Comparison of ENCODE assay signal across 11 mouse cellular contexts in genomic region chr7:92457791-92458190, GRCm38 (mm10).
DNase-seq lines count a peak whose midpoint lies in the region; ATAC-seq and TF ChIP-seq lines count a peak whose summit lies in the region.
"Had no signal": no experiment of that assay in that cellular context is flagged by ENCODE, and none has a peak within 500 bp of the region (broad histone marks: within the 10 kb centered on the region; RNA-seq: fewer than 3 reads in every experiment).

No protein-coding gene starts in this region.

- no peak overlapping the region for H3K9ac ChIP-seq in lung, embryonic 14.5 days
- no peak overlapping the region for H3K9ac ChIP-seq in lung, postnatal 0 days (replicated peaks; ENCODE audit: low read depth)
- no peak overlapping the region for H3K9ac ChIP-seq in embryonic facial prominence, embryonic 13.5 days
- no peak overlapping the region for H3K9ac ChIP-seq in heart, embryonic 16.5 days (ENCODE audit: low read length)
- no peak overlapping the region for H3K9ac ChIP-seq in stomach, embryonic 15.5 days
- H3K9ac ChIP-seq: liver, embryonic 15.5 days had no signal

- H3K27ac ChIP-seq in lung, embryonic 14.5 days (ENCODE audit: low read depth) = no peak overlapping the region
- H3K27ac ChIP-seq in lung, postnatal 0 days (ENCODE audit: low read length) = no peak overlapping the region
- peak overlapping the region; percentile 16; the same call in 1 of the 2 replicates for H3K27ac ChIP-seq in embryonic facial prominence, embryonic 13.5 days
- peak overlapping the region; percentile 20; the same call in 1 of the 2 replicates for H3K27ac ChIP-seq in heart, embryonic 16.5 days (ENCODE audit: low read length)
- no peak overlapping the region for H3K27ac ChIP-seq in stomach, embryonic 15.5 days
- no peak overlapping the region for H3K27ac ChIP-seq in midbrain, embryonic 10.5 days (replicated peaks)
- H3K27ac ChIP-seq: liver, embryonic 15.5 days had no signal

- H3K9me3 ChIP-seq in lung, embryonic 14.5 days (ENCODE audit: low read depth, low read length) = no peaks in the 10 kb centered on the region
- no peaks in the 10 kb centered on the region for H3K9me3 ChIP-seq in lung, postnatal 0 days (ENCODE audit: low read length)
- H3K9me3 ChIP-seq in embryonic facial prominence, embryonic 13.5 days = no peaks in the 10 kb centered on the region
- H3K9me3 ChIP-seq in heart, embryonic 16.5 days (replicated peaks; ENCODE audit: control insufficient read depth, low read length) = no peaks in the 10 kb centered on the region
- H3K9me3 ChIP-seq in stomach, embryonic 15.5 days = no peaks in the 10 kb centered on the region
- no peaks in the 10 kb centered on the region for H3K9me3 ChIP-seq in midbrain, embryonic 10.5 days (replicated peaks)
- H3K9me3 ChIP-seq: liver, embryonic 15.5 days had no signal

- TF ChIP-seq EP300 in lung, postnatal 0 days (IDR thresholded peaks at IDR 0.05) = no peak

- H3K4me1 ChIP-seq in lung, embryonic 14.5 days (ENCODE audit: insufficient read depth) = no peaks in the 10 kb centered on the region
- H3K4me1 ChIP-seq in lung, postnatal 0 days (ENCODE audit: insufficient read depth, low read depth, low read length) = no peaks in the 10 kb centered on the region
- peaks cover 18% of the 10 kb centered on the region for H3K4me1 ChIP-seq in embryonic facial prominence, embryonic 13.5 days
- H3K4me1 ChIP-seq in heart, embryonic 16.5 days (ENCODE audit: control insufficient read depth, insufficient read depth, low read length) = peaks cover 19% of the 10 kb centered on the region
- no peaks in the 10 kb centered on the region for H3K4me1 ChIP-seq in stomach, embryonic 15.5 days
- no peaks in the 10 kb centered on the region for H3K4me1 ChIP-seq in midbrain, embryonic 10.5 days
- H3K4me1 ChIP-seq: liver, embryonic 15.5 days had no signal

- TF ChIP-seq CTCF in lung, embryonic 14.5 days (IDR thresholded peaks at IDR 0.05; ENCODE audit: low read depth) = no peak
- TF ChIP-seq CTCF in lung, postnatal 0 days (IDR thresholded peaks at IDR 0.05) = no peak

- H3K4me2 ChIP-seq in lung, embryonic 14.5 days = no peak overlapping the region
- H3K4me2 ChIP-seq in lung, postnatal 0 days (replicated peaks; ENCODE audit: low read depth, low read length) = no peak overlapping the region
- no peak overlapping the region for H3K4me2 ChIP-seq in embryonic facial prominence, embryonic 13.5 days
- peak overlapping the region; percentile 21; the same call in 1 of the 2 replicates for H3K4me2 ChIP-seq in heart, embryonic 16.5 days (ENCODE audit: low read depth, low read length)
- H3K4me2 ChIP-seq in stomach, embryonic 15.5 days = no peak overlapping the region
- H3K4me2 ChIP-seq: liver, embryonic 15.5 days had no signal

- no peaks in the 10 kb centered on the region for H3K36me3 ChIP-seq in lung, embryonic 14.5 days (ENCODE audit: insufficient read depth)
- no peaks in the 10 kb centered on the region for H3K36me3 ChIP-seq in lung, postnatal 0 days (ENCODE audit: insufficient read depth, low read length)
- no peaks in the 10 kb centered on the region for H3K36me3 ChIP-seq in embryonic facial prominence, embryonic 13.5 days
- H3K36me3 ChIP-seq in heart, embryonic 16.5 days (ENCODE audit: control insufficient read depth, insufficient read depth) = no peaks in the 10 kb centered on the region
- H3K36me3 ChIP-seq in stomach, embryonic 15.5 days = no peaks in the 10 kb centered on the region
- no peaks in the 10 kb centered on the region for H3K36me3 ChIP-seq in midbrain, embryonic 10.5 days
- H3K36me3 ChIP-seq: liver, embryonic 15.5 days had no signal

- 12% methylated on average over 4 of the region's 4 CpGs for WGBS in lung, embryonic 14.5 days
- WGBS in lung, postnatal 0 days = 18% methylated on average over 4 of the region's 4 CpGs
- WGBS in embryonic facial prominence, embryonic 13.5 days = 29% methylated on average over 4 of the region's 4 CpGs
- 13% methylated on average over 4 of the region's 4 CpGs for WGBS in heart, embryonic 16.5 days
- WGBS in stomach, embryonic 15.5 days = 20% methylated on average over 4 of the region's 4 CpGs
- 48% methylated on average over 4 of the region's 4 CpGs for WGBS in midbrain, embryonic 10.5 days

- peak; percentile 9 for DNase-seq in lung, embryonic 14.5 days
- DNase-seq in lung, postnatal 0 days (ENCODE audit: low spot score) = no peak
- no peak for DNase-seq in thymus, postnatal 25 days
- DNase-seq in midbrain, embryonic 10.5 days (ENCODE audit: low spot score) = no peak
- no peak for DNase-seq in c-Kit-positive CD71-positive TER-119-positive erythroid progenitor cells, embryonic 14.5 days (ENCODE audit: low spot score)
- DNase-seq: kidney, adult 9 months had no signal

- H3K27me3 ChIP-seq in lung, embryonic 14.5 days (ENCODE audit: insufficient read depth, low read length) = no peaks in the 10 kb centered on the region
- no peaks in the 10 kb centered on the region for H3K27me3 ChIP-seq in lung, postnatal 0 days (replicated peaks; ENCODE audit: insufficient read depth, low read length)
- H3K27me3 ChIP-seq in embryonic facial prominence, embryonic 13.5 days = no peaks in the 10 kb centered on the region
- no peaks in the 10 kb centered on the region for H3K27me3 ChIP-seq in heart, embryonic 16.5 days (ENCODE audit: control insufficient read depth, insufficient read depth, low read length)
- no peaks in the 10 kb centered on the region for H3K27me3 ChIP-seq in stomach, embryonic 15.5 days (replicated peaks)
- no peaks in the 10 kb centered on the region for H3K27me3 ChIP-seq in midbrain, embryonic 10.5 days (ENCODE audit: low read depth, poor library complexity, severe bottlenecking)
- H3K27me3 ChIP-seq: liver, embryonic 15.5 days had no signal

- H3K4me3 ChIP-seq in lung, embryonic 14.5 days (ENCODE audit: low read depth, low read length) = no peak overlapping the region
- H3K4me3 ChIP-seq in lung, postnatal 0 days (ENCODE audit: low read depth, low read length) = no peak overlapping the region
- H3K4me3 ChIP-seq in embryonic facial prominence, embryonic 13.5 days = no peak overlapping the region
- no peak overlapping the region for H3K4me3 ChIP-seq in heart, embryonic 16.5 days (ENCODE audit: low read length)
- no peak overlapping the region for H3K4me3 ChIP-seq in stomach, embryonic 15.5 days (replicated peaks)
- no peak overlapping the region for H3K4me3 ChIP-seq in midbrain, embryonic 10.5 days
- H3K4me3 ChIP-seq: erythroblast, embryonic 14.5 days; liver, embryonic 15.5 days had no signal

- ATAC-seq in lung, embryonic 14.5 days (ENCODE audit: insufficient read depth) = peak; percentile 56; the same call in 1 of the 2 replicates
- ATAC-seq in lung, postnatal 0 days = no peak
- no peak for ATAC-seq in embryonic facial prominence, embryonic 13.5 days (ENCODE audit: insufficient number of reproducible peaks, insufficient read depth, low FRiP score, low TSS enrichment, low read depth)
- ATAC-seq in heart, embryonic 16.5 days (replicated peaks; ENCODE audit: extremely low read depth, insufficient read depth, low FRiP score) = peak; percentile 88
- ATAC-seq in stomach, embryonic 15.5 days (ENCODE audit: insufficient read depth, low FRiP score, low read depth) = peak; percentile 58; the same call in 1 of the 2 replicates

Comparison
In these comparisons a context has a peak if more than half of its experiments do, and no peak if none do; other contexts are left out.
1. ATAC-seq: peak in lung, embryonic 14.5 days (single experiment), heart, embryonic 16.5 days (single experiment) and stomach, embryonic 15.5 days (single experiment); none in lung, postnatal 0 days (single experiment) and embryonic facial prominence, embryonic 13.5 days (single experiment).
2. H3K27ac ChIP-seq: peak in embryonic facial prominence, embryonic 13.5 days (single experiment) and heart, embryonic 16.5 days (single experiment); none in lung, embryonic 14.5 days (single experiment), lung, postnatal 0 days (single experiment), stomach, embryonic 15.5 days (single experiment) and midbrain, embryonic 10.5 days (single experiment).